ENCODE assay signal across 9 mouse cellular contexts in the genomic region with DNA sequence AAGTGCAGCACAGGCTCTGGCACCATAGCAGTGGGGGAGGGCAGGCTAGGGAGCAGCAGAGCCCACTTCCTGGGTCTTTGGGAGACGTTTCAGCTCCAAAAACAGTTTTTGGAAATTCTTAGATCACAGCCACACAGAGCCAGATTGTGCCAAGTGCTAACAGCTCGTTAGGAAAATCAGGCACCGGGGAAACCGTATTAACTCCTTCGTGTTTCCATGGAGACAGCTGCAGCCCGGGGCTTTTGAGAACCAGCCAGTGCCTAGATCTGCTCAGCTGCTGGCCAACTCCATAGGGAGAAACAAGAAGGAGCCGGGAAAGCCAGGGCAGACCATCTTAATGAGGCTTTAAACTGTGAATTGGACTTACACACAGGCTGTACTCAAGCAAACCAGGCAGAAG. TPM values are rescaled to one million over a fixed set of nuclear protein-coding genes. Genes with fewer than 3 reads are reported as not detected.
DNase-seq lines count a peak whose midpoint lies in the region; ATAC-seq lines count a peak whose summit lies in the region.
"Had no signal": no experiment of that assay in that cellular context is flagged by ENCODE, and none has a peak within 500 bp of the region (broad histone marks: within the 10 kb centered on the region; RNA-seq: fewer than 3 reads in every experiment).

No protein-coding gene starts in this region.

- DNase-seq in lung, postnatal 14 days, result no peak
- peak; percentile 82 for DNase-seq in layer of hippocampus, adult 11-12 months (ENCODE audit: low spot score)
- peak; percentile 18 for DNase-seq in lung, postnatal 36 days
- DNase-seq in T-cell, adult 2 months (ENCODE audit: low spot score), result no peak
- DNase-seq in cerebellum, adult 8-10 months, result no peak
- DNase-seq in B cell, adult 2 months, result no peak

- no peaks in the 10 kb centered on the region for H3K27me3 ChIP-seq in lung, embryonic 16.5 days (ENCODE audit: control insufficient read depth, insufficient read depth, low read depth, low read length)
- H3K27me3 ChIP-seq: Patski had no signal

- peaks cover 24% of the 10 kb centered on the region for H3K4me1 ChIP-seq in lung, embryonic 16.5 days (replicated peaks; ENCODE audit: control insufficient read depth, insufficient read depth, low read length)

- 4% methylated on average over 7 of the region's 7 CpGs for WGBS in lung, embryonic 16.5 days

- no peak overlapping the region for H3K9ac ChIP-seq in lung, embryonic 16.5 days (ENCODE audit: low read length)

- H3K4me3 ChIP-seq in lung, embryonic 16.5 days (ENCODE audit: low read length), result no peak overlapping the region

- H3K36me3 ChIP-seq in lung, embryonic 16.5 days (ENCODE audit: control insufficient read depth, insufficient read depth, low read length), result no peaks in the 10 kb centered on the region

- ATAC-seq in lung, embryonic 16.5 days (ENCODE audit: low read depth), result peak; percentile 48
- peak; percentile 82 for ATAC-seq in frontal cortex, adult (ENCODE audit: low TSS enrichment)
- ATAC-seq: Patski had no signal

- H3K27ac ChIP-seq in lung, embryonic 16.5 days (ENCODE audit: low read length), result no peak overlapping the region

- no peaks in the 10 kb centered on the region for H3K9me3 ChIP-seq in lung, embryonic 16.5 days (ENCODE audit: control insufficient read depth, low read length)

- peak overlapping the region; percentile 12; the same call in 1 of the 2 replicates for H3K4me2 ChIP-seq in lung, embryonic 16.5 days (ENCODE audit: low read depth, low read length)

RNA-seq across cellular contexts. Expression of a gene that starts 11.9 kb away (rescaled TPM):
- polyA plus RNA-seq in lung, embryonic 16.5 days (2015; fragmentation: Nextera tagmentation; extraction: Ambion mirVana), result 0.15 and 0.31 TPM in 2 replicates

Comparison
In these comparisons a context has a peak if more than half of its experiments do, and no peak if none do; other contexts are left out.
1. DNase-seq: peak in layer of hippocampus, adult 11-12 months (single experiment) and lung, postnatal 36 days (single experiment); none in lung, postnatal 14 days (single experiment), T-cell, adult 2 months (single experiment), cerebellum, adult 8-10 months (single experiment) and B cell, adult 2 months (0 of 2).